Mouse (Mus musculus) limb, embryonic 14.5 days (tissue): ENCODE results near the gene Wwox. TPM values are rescaled to one million over a fixed set of nuclear protein-coding genes. Genes with fewer than 3 reads are reported as not detected.

ENCODE experiments used
- ATAC-seq: fragments of 200-750 bp; cut with Nextera tagmentation; 2 replicates; pipeline ENCODE4 v1.8.0; 2017; ENCODE audit warnings: low read depth, moderate number of reproducible peaks, moderate TSS enrichment; ENCODE audit not compliant: low FRiP score
- DNase-seq: peaks from one replicate; pipeline ENCODE4 v3.0.0-alpha.2; 2015; ENCODE audit warnings: low spot score
- H3K27ac ChIP-seq: fragments of 300-500 bp; sonication (generic); replicated peaks from 2 replicates; pipeline ENCODE4 v1.5.1; 2014; ENCODE audit warnings: low read depth, mild to moderate bottlenecking, low read length, moderate library complexity, mixed read lengths
- H3K27me3 ChIP-seq: fragments of 300-500 bp; sonication (generic); 2 replicates; pipeline ENCODE4 v1.6.1; 2014; ENCODE audit warnings: low read length, mixed read lengths; ENCODE audit not compliant: control insufficient read depth, insufficient read depth
- H3K36me3 ChIP-seq: fragments of 300-500 bp; sonication (generic); 2 replicates; pipeline ENCODE4 v1.6.1; 2014; ENCODE audit warnings: mild to moderate bottlenecking, low read length, moderate library complexity, mixed read lengths; ENCODE audit not compliant: control insufficient read depth, insufficient read depth
- H3K4me1 ChIP-seq: fragments of 300-500 bp; sonication (generic); 2 replicates; pipeline ENCODE4 v1.6.1; 2014; ENCODE audit warnings: antibody characterized with exemption, low read length, mixed read lengths; ENCODE audit not compliant: control insufficient read depth, insufficient read depth
- H3K4me2 ChIP-seq: fragments of 300-500 bp; sonication (generic); replicated peaks from 2 replicates; pipeline ENCODE4 v1.6.1; 2014; ENCODE audit warnings: low read depth, mild to moderate bottlenecking, low read length, moderate library complexity; ENCODE audit not compliant: severe bottlenecking
- H3K4me3 ChIP-seq: fragments of 300-500 bp; sonication (generic); replicated peaks from 2 replicates; pipeline ENCODE4 v1.5.1; 2014; ENCODE audit warnings: low read length
- H3K9ac ChIP-seq: fragments of 300-500 bp; sonication (generic); 2 replicates; pipeline ENCODE4 v1.6.1; 2014; ENCODE audit warnings: mild to moderate bottlenecking, low read depth, low read length, moderate library complexity; ENCODE audit not compliant: severe bottlenecking
- H3K9me3 ChIP-seq: fragments of 300-500 bp; sonication (generic); 2 replicates; pipeline ENCODE4 v1.6.1; 2016; ENCODE audit warnings: low read length; ENCODE audit not compliant: control insufficient read depth
- POLR2A ChIP-seq: fragments of 200-500 bp; IDR thresholded peaks from 2 replicates; pipeline ENCODE4 v1.8.0; 2012; ENCODE audit warnings: inconsistent platforms, mild to moderate bottlenecking, moderate library complexity, borderline replicate concordance; ENCODE audit not compliant: insufficient read depth, insufficient read length; ENCODE audit errors: extremely low read depth
- WGBS: fragments of 180-500 bp; shearing (Covaris S2); extraction: QIAGEN DNeasy Blood & Tissue Kit; methylation state at CpG from one replicate; pipeline ENCODE4 v1.1.7; 2014; 5-methylcytosine and 5-hydroxymethylcytosine counted together
- polyA plus RNA-seq, 2 experiments: library from polyadenylated mRNA; depleted of rRNA in 1 of 2; stranded (reverse) in 1 of 2; unstranded in 1 of 2; fragments of >200 nt; fragmentation: Nextera tagmentation in 1 of 2; extraction: Ambion mirVana in 1 of 2; gene quantifications; 2 replicates each; pipeline versions ENCODE4 v1.2.1 to v1.2.3; 2012 to 2014

Wwox gene
- polyA plus RNA-seq, 2 experiments, result 8.6 to 9.4 TPM

GRCm38 (mm10) chr8:114505351-114506347, 66.2 kb downstream of the Wwox start:
- Histone ChIP-seq H3K27ac (no peak overlapping the region), H3K4me1 (peaks cover 18% of the 10 kb centered on the region)

GRCm38 (mm10) chr8:114507404-114507803, 67.9 kb downstream of the Wwox start:
- no peaks in the 10 kb centered on the region for H3K27me3 ChIP-seq
- H3K4me3 ChIP-seq, result no peak overlapping the region
- H3K9me3 ChIP-seq, result no peaks in the 10 kb centered on the region
- ATAC-seq (no peak), DNase-seq (no peak)
- no peaks in the 10 kb centered on the region for H3K36me3 ChIP-seq
- no peak for TF ChIP-seq POLR2A
- peaks cover 18% of the 10 kb centered on the region for H3K4me1 ChIP-seq
- no peak overlapping the region for H3K9ac ChIP-seq
- no peak overlapping the region for H3K27ac ChIP-seq
- H3K4me2 ChIP-seq, result no peak overlapping the region
- 58% methylated on average over 7 of the region's 7 CpGs for WGBS

More at GRCm38 (mm10) chr8:114505351-114506347, 66.2 kb downstream of the Wwox start:
- Histone ChIP-seq H3K9ac (no peak overlapping the region), H3K36me3 (no peaks in the 10 kb centered on the region), H3K4me3 (no peak overlapping the region), H3K9me3 (no peaks in the 10 kb centered on the region), H3K27me3 (no peaks in the 10 kb centered on the region), H3K4me2 (peak overlapping the region; percentile 35; the same call in 1 of the 2 replicates)
- TF ChIP-seq POLR2A, result no peak
- 65% methylated on average over 18 of the region's 18 CpGs for WGBS
- no peak for ATAC-seq
- DNase-seq, result peak; percentile 11

- Histone ChIP-seq H3K9ac (no peak overlapping the region), H3K27me3 (no peaks in the 10 kb centered on the region), H3K27ac (no peak overlapping the region), H3K9me3 (no peaks in the 10 kb centered on the region), H3K4me3 (no peak overlapping the region), H3K4me1 (peaks cover 9% of the 10 kb centered on the region), H3K36me3 (no peaks in the 10 kb centered on the region), H3K4me2 (no peak overlapping the region)
- TF ChIP-seq POLR2A, result no peak
- 67% methylated on average over 1 of the region's 1 CpGs for WGBS
- DNase-seq (no peak), ATAC-seq (no peak)
Measured at GRCm38 (mm10) chr8:114510226-114510625, 70.8 kb downstream of the Wwox start.

GRCm38 (mm10) chr8:114512075-114512935, 72.8 kb downstream of the Wwox start:
- DNase-seq (no peak), ATAC-seq (no peak)
- Histone ChIP-seq H3K27me3 (no peaks in the 10 kb centered on the region), H3K9ac (no peak overlapping the region), H3K4me2 (no peak overlapping the region), H3K4me1 (no peaks in the 10 kb centered on the region), H3K27ac (no peak overlapping the region), H3K36me3 (no peaks in the 10 kb centered on the region), H3K4me3 (no peak overlapping the region), H3K9me3 (0 out of 2 replicates have a peak, but pooled peaks cover 3% of the 10 kb centered on the region)
- TF ChIP-seq POLR2A, result no peak
- WGBS, result 55% methylated on average over 26 of the region's 26 CpGs

- no peak overlapping the region for H3K4me2 ChIP-seq
- no peak overlapping the region for H3K27ac ChIP-seq
- no peaks in the 10 kb centered on the region for H3K27me3 ChIP-seq
- WGBS, result 29% methylated on average over 11 of the region's 11 CpGs
- no peak overlapping the region for H3K9ac ChIP-seq
- H3K4me1 ChIP-seq, result no peaks in the 10 kb centered on the region
- no peak for DNase-seq
- ATAC-seq, result no peak
- 0 out of 2 replicates have a peak, but pooled peaks cover 3% of the 10 kb centered on the region for H3K9me3 ChIP-seq
- H3K4me3 ChIP-seq, result no peak overlapping the region
- no peak for TF ChIP-seq POLR2A
- H3K36me3 ChIP-seq, result no peaks in the 10 kb centered on the region
Measured at GRCm38 (mm10) chr8:114514692-114515091, 75.2 kb downstream of the Wwox start.
